In the genomic region with DNA sequence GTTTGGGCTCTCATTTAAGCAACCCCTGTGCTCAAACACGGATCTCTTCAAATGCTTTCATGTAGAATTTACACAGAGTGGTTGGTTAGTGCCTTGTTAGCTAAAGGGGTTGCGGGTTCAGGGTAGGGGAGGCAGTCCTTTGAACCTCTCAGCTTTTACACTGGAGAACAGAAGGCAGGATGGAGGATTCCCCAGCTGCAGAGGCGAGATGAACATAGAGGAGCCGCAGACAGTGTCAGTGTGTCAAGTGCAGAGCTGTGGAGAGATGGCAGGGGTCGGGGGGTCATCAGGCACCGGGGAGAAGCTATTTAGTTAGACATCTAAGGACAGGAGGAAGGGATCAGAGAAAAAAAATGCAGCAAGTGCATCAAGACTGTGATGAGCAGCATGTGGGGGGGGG, we compare ENCODE assay signal across 14 mouse cellular contexts.
"Had no signal": no experiment of that assay in that cellular context is flagged by ENCODE, and none has a peak within 500 bp of the region (broad histone marks: within the 10 kb centered on the region; RNA-seq: fewer than 3 reads in every experiment).

No protein-coding gene starts in this region.

- H3K27me3 ChIP-seq: intestine, embryonic 15.5 days; kidney, embryonic 15.5 days; limb, embryonic 15.5 days; liver, embryonic 12.5 days; neural tube, embryonic 12.5 days had no signal

- H3K9ac ChIP-seq: intestine, embryonic 15.5 days; kidney, embryonic 15.5 days; limb, embryonic 15.5 days; liver, embryonic 12.5 days; lung, embryonic 14.5 days; neural tube, embryonic 12.5 days had no signal

- H3K36me3 ChIP-seq: intestine, embryonic 15.5 days; kidney, embryonic 15.5 days; limb, embryonic 15.5 days; liver, embryonic 12.5 days; neural tube, embryonic 12.5 days had no signal

- H3K4me1 ChIP-seq: intestine, embryonic 15.5 days; liver, embryonic 12.5 days had no signal

- DNase-seq: kidney, adult 2 months; kidney, postnatal 14 days; lung, embryonic 14.5 days; lung, postnatal 14 days; retina, postnatal 1 day; right cerebral cortex, postnatal 4 days; spleen, adult 18-20 months had no signal

- ATAC-seq: intestine, embryonic 15.5 days; liver, embryonic 12.5 days had no signal

- H3K4me2 ChIP-seq: intestine, embryonic 15.5 days; kidney, embryonic 15.5 days; limb, embryonic 15.5 days; liver, embryonic 12.5 days; lung, embryonic 14.5 days; neural tube, embryonic 12.5 days had no signal

- H3K4me3 ChIP-seq: intestine, embryonic 15.5 days; kidney, embryonic 15.5 days; left cerebral cortex, adult 2 months; limb, embryonic 15.5 days; liver, embryonic 12.5 days; myocyte; neural tube, embryonic 12.5 days had no signal

- H3K27ac ChIP-seq: intestine, embryonic 15.5 days; left cerebral cortex, adult 2 months; limb, embryonic 15.5 days; liver, embryonic 12.5 days; neural tube, embryonic 12.5 days had no signal

- H3K9me3 ChIP-seq: intestine, embryonic 15.5 days; kidney, embryonic 15.5 days; limb, embryonic 15.5 days; liver, embryonic 12.5 days; neural tube, embryonic 12.5 days had no signal
